Mouse (Mus musculus) layer of hippocampus, adult 9-10 months (tissue): ENCODE results near the gene Olfr1052.
"Not testable (repeated sequence)": the region's sequence is repeated elsewhere in the genome, so short reads cannot be mapped to it uniquely, and the experiment has no call there.

Experiments
- DNase-seq: peaks from one replicate; pipeline ENCODE4 v3.0.0; 2022; ENCODE audit warnings: low spot score

Olfr1052 gene

DNA sequence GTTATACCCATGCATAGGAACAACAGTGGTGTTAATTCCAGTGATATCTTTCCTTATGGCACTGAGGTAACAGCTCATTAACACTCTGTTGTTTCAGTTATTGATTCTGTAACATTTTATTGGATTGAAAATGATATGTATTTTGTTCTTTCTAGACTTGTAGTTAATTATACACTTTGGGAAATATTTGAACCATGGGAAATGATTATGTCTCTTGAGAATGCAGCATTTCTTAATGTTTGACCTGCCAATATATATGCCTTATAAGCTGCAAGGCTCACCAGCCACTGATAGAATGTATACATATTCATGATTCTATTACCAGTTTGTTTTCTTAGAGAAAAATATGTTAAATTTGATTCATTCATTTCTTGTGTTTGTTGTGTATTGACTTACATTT lies at the start of gene Olfr1052:
Gene Olfr1052 (plus strand): TSS at position 301 of the 400 bp plus-strand sequence.
- DNase-seq = no peak

DNA sequence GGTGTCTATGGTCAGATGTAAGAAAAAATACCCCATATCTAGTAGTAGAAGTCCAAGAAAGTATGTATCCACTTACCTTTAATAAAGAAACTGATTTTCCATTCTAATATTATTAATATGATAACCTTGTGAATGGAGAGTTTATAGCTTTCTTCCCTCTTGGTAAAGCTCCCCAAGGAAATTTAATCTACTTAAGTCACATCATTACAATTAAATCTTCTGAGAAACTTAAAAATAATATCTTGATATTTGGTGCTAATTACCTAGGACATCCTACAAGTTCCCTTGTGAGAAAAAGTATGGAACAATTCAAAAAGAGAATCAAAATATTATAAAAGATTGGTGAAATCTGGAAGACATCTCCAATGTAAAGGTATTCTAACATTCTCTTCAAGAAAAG lies 34.0 kb upstream of the Olfr1052 start, which contains the start of gene Olfr1049:
Gene Olfr1049 (minus strand): TSS at position 101 of the 400 bp plus-strand sequence.
- not testable (repeated sequence) for DNase-seq

DNA sequence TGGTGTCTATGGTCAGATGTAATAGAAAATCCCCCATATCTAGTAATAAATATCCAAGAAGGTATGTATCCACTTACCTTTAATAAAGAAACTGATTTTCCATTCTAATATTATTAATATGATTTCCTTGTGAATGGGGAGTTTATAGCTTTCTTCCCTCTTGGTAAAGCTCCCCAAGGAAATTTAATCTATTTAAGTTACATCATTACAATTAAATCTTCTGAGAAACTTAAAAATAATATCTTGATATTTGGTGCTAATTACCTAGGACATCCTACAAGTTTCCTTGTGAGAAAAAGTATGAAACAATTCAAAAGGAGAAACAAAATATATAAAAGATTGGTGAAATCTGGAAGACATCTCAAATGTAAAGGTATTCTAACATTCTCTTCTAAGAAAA lies 13.3 kb upstream of the Olfr1052 start, which contains the start of gene Olfr1051:
Gene Olfr1051 (minus strand): TSS at position 101 of the 400 bp plus-strand sequence.
- DNase-seq = not testable (repeated sequence)

DNA sequence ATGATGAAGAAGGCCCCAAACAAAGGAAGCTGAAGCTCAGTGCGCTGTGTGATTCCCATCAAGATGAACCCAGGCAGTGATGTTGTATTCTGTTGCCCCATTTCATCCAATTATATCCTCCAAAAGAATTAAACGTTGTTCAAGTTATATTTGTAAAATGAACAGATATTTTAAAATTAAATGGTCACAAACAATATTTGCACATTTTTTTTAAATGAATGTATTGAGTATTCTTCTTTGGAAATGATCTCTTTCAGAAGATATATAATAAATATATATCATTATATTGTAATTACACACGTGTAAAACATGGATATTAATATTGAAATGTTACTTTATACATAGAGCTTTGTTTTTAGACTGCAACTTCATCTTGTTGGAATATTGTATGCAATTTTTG lies 22.9 kb downstream of the Olfr1052 start, which contains the start of gene Olfr1053:
Gene Olfr1053 (minus strand): TSS at position 101 of the 400 bp plus-strand sequence.
- no peak for DNase-seq

GRCm38 (mm10) chr2:86335333-86335732 lies 43.1 kb downstream of the Olfr1052 start, which contains the start of gene Olfr1054:
TSS of gene Olfr1054 (minus strand) at chr2:86335433.
- DNase-seq = no peak
